In genomic region chr6:6603561-6604544, GRCm38 (mm10) we compare ENCODE assay signal across 12 mouse cellular contexts. TPM values are rescaled to one million over a fixed set of nuclear protein-coding genes. Genes with fewer than 3 reads are reported as not detected.
DNase-seq lines count a peak whose midpoint lies in the region; ATAC-seq and TF ChIP-seq lines count a peak whose summit lies in the region.
"Had no signal": no experiment of that assay in that cellular context is flagged by ENCODE, and none has a peak within 500 bp of the region (broad histone marks: within the 10 kb centered on the region; RNA-seq: fewer than 3 reads in every experiment).

No protein-coding gene starts in this region.

- no peak overlapping the region for H3K4me2 ChIP-seq in midbrain, embryonic 11.5 days
- H3K4me2 ChIP-seq in forebrain, postnatal 0 days (ENCODE audit: low read depth), result peak overlapping the region; percentile 26; the same call in 1 of the 2 replicates
- 0 out of 2 replicates have a peak overlapping the region, but pooled peaks have one; percentile 5 for H3K4me2 ChIP-seq in midbrain, embryonic 13.5 days (replicated peaks)

- no peak for TF ChIP-seq CTCF in forebrain, postnatal 0 days (IDR thresholded peaks at IDR 0.05; ENCODE audit: low read depth)
- TF ChIP-seq CTCF in cerebellum, adult 2 months (IDR thresholded peaks at IDR 0.05; ENCODE audit: borderline replicate concordance, insufficient read depth, low read depth, low read length), result no peak

- no peak for DNase-seq in midbrain, embryonic 11.5 days (ENCODE audit: low spot score, missing footprints)
- no peak for DNase-seq in midbrain, embryonic 10.5 days (ENCODE audit: low spot score)
- DNase-seq in forebrain, postnatal 0 days, result peak; percentile 57
- DNase-seq in retina, embryonic 14.5 days (ENCODE audit: low spot score), result peak; percentile 58
- no peak for DNase-seq in cerebellum, adult 2 months
- DNase-seq in thymus, postnatal 14 days, result no peak
- DNase-seq in thymus, postnatal 10 days (ENCODE audit: low spot score in 2 of 2), result no peak
- DNase-seq: cerebellum, adult 18-20 months; liver, postnatal 0 days; lung, postnatal 36 days had no signal

- no peak overlapping the region for H3K4me3 ChIP-seq in midbrain, embryonic 11.5 days (ENCODE audit: low read depth, low read length)
- no peak overlapping the region for H3K4me3 ChIP-seq in midbrain, embryonic 10.5 days
- no peak overlapping the region for H3K4me3 ChIP-seq in forebrain, postnatal 0 days (ENCODE audit: low read depth, low read length)
- H3K4me3 ChIP-seq in midbrain, embryonic 13.5 days (replicated peaks), result no peak overlapping the region
- H3K4me3 ChIP-seq in cerebellum, adult 2 months (replicated peaks; ENCODE audit: insufficient read depth, low read depth, low read length), result no peak overlapping the region

- 56% methylated on average over 8 of the region's 8 CpGs for WGBS in midbrain, embryonic 11.5 days
- 58% methylated on average over 8 of the region's 8 CpGs for WGBS in midbrain, embryonic 10.5 days
- 9% methylated on average over 8 of the region's 8 CpGs for WGBS in forebrain, postnatal 0 days
- 31% methylated on average over 8 of the region's 8 CpGs for WGBS in midbrain, embryonic 13.5 days
- WGBS in cerebellum, adult 2 months, result 14% methylated on average over 8 of the region's 8 CpGs

- H3K27me3 ChIP-seq in midbrain, embryonic 11.5 days (ENCODE audit: control insufficient read depth, insufficient read depth, low read length), result no peaks in the 10 kb centered on the region
- no peaks in the 10 kb centered on the region for H3K27me3 ChIP-seq in midbrain, embryonic 10.5 days (ENCODE audit: low read depth, poor library complexity, severe bottlenecking)
- H3K27me3 ChIP-seq in forebrain, postnatal 0 days (ENCODE audit: insufficient read depth, low read length), result no peaks in the 10 kb centered on the region
- no peaks in the 10 kb centered on the region for H3K27me3 ChIP-seq in midbrain, embryonic 13.5 days
- no peaks in the 10 kb centered on the region for H3K27me3 ChIP-seq in cerebellum, adult 2 months (ENCODE audit: control insufficient read depth, insufficient read depth, low read length)
- H3K27me3 ChIP-seq: Patski had no signal

- H3K36me3 ChIP-seq in midbrain, embryonic 11.5 days (ENCODE audit: control insufficient read depth, insufficient read depth, low read length), result no peaks in the 10 kb centered on the region
- H3K36me3 ChIP-seq in midbrain, embryonic 10.5 days, result no peaks in the 10 kb centered on the region
- no peaks in the 10 kb centered on the region for H3K36me3 ChIP-seq in forebrain, postnatal 0 days (ENCODE audit: insufficient read depth)
- H3K36me3 ChIP-seq in midbrain, embryonic 13.5 days, result no peaks in the 10 kb centered on the region

- TF ChIP-seq POLR2A in cerebellum, adult 2 months (IDR thresholded peaks at IDR 0.05; ENCODE audit: borderline replicate concordance, insufficient read depth, low read length), result no peak

- 0 out of 2 replicates have a peak, but pooled peaks have one; percentile 63 for ATAC-seq in midbrain, embryonic 11.5 days (ENCODE audit: low FRiP score)
- ATAC-seq in forebrain, postnatal 0 days, result peak; percentile 87
- peak; percentile 77 for ATAC-seq in midbrain, embryonic 13.5 days
- ATAC-seq: liver, postnatal 0 days; Patski had no signal

- H3K9me3 ChIP-seq in midbrain, embryonic 11.5 days (ENCODE audit: control insufficient read depth, low read length), result no peaks in the 10 kb centered on the region
- H3K9me3 ChIP-seq in midbrain, embryonic 10.5 days (replicated peaks), result no peaks in the 10 kb centered on the region
- no peaks in the 10 kb centered on the region for H3K9me3 ChIP-seq in forebrain, postnatal 0 days (ENCODE audit: low read length)
- no peaks in the 10 kb centered on the region for H3K9me3 ChIP-seq in midbrain, embryonic 13.5 days

- no peak overlapping the region for H3K27ac ChIP-seq in midbrain, embryonic 11.5 days (ENCODE audit: low read depth, low read length)
- no peak overlapping the region for H3K27ac ChIP-seq in midbrain, embryonic 10.5 days (replicated peaks)
- H3K27ac ChIP-seq in forebrain, postnatal 0 days (ENCODE audit: low read depth, low read length), result peak overlapping the region; percentile 54; the same call in 1 of the 2 replicates
- H3K27ac ChIP-seq in midbrain, embryonic 13.5 days, result 0 out of 2 replicates have a peak overlapping the region, but pooled peaks have one; percentile 11
- no peak overlapping the region for H3K27ac ChIP-seq in cerebellum, adult 2 months (ENCODE audit: insufficient read depth, low read length)

- no peak overlapping the region for H3K9ac ChIP-seq in midbrain, embryonic 11.5 days (ENCODE audit: low read length)
- H3K9ac ChIP-seq in forebrain, postnatal 0 days, result no peak overlapping the region
- no peak overlapping the region for H3K9ac ChIP-seq in midbrain, embryonic 13.5 days (replicated peaks)
- H3K9ac ChIP-seq: liver, postnatal 0 days had no signal

- H3K4me1 ChIP-seq in midbrain, embryonic 11.5 days (ENCODE audit: control insufficient read depth, insufficient read depth, low read length), result peaks cover 2% of the 10 kb centered on the region; the same call in 1 of the 2 replicates
- H3K4me1 ChIP-seq in midbrain, embryonic 10.5 days, result peaks cover 12% of the 10 kb centered on the region
- 0 out of 2 replicates have a peak, but pooled peaks cover 10% of the 10 kb centered on the region for H3K4me1 ChIP-seq in forebrain, postnatal 0 days (ENCODE audit: insufficient read depth)
- peaks cover 10% of the 10 kb centered on the region; the same call in 1 of the 2 replicates for H3K4me1 ChIP-seq in midbrain, embryonic 13.5 days (replicated peaks)
- no peaks in the 10 kb centered on the region for H3K4me1 ChIP-seq in cerebellum, adult 2 months (ENCODE audit: control insufficient read depth, insufficient read depth, low read length)

RNA-seq across cellular contexts. Expression of gene Sem1, which starts 25.4 kb away (rescaled TPM):
- polyA plus RNA-seq in midbrain, embryonic 11.5 days (2014; fragmentation: Nextera tagmentation; extraction: Ambion mirVana), result 241 and 251 TPM in 2 replicates
- 229 and 237 TPM in 2 replicates for polyA plus RNA-seq in midbrain, embryonic 10.5 days (2016; fragmentation: Nextera tagmentation; extraction: Ambion mirVana)
- 67.8 and 86.6 TPM in 2 replicates for total RNA-seq in forebrain, postnatal 0 days (2014; rRNA removed)
- polyA plus RNA-seq in forebrain, postnatal 0 days (2015; fragmentation: Nextera tagmentation; extraction: Ambion mirVana), result 138 and 170 TPM in 2 replicates
- 192 and 196 TPM in 2 replicates for polyA plus RNA-seq in midbrain, embryonic 13.5 days (2015; fragmentation: Nextera tagmentation; extraction: Ambion mirVana)
- 62.3 and 62.7 TPM in 2 replicates for polyA plus RNA-seq in cerebellum, adult 2 months (2012; rRNA removed)

Comparison
In these comparisons a context has a peak if more than half of its experiments do, and no peak if none do; other contexts are left out.
1. H3K27ac ChIP-seq: peak in forebrain, postnatal 0 days (single experiment) and midbrain, embryonic 13.5 days (single experiment); none in midbrain, embryonic 11.5 days (single experiment), midbrain, embryonic 10.5 days (single experiment) and cerebellum, adult 2 months (single experiment).
2. DNase-seq: peak in forebrain, postnatal 0 days (single experiment) and retina, embryonic 14.5 days (single experiment); none in midbrain, embryonic 11.5 days (single experiment), midbrain, embryonic 10.5 days (single experiment), cerebellum, adult 2 months (0 of 2), thymus, postnatal 14 days (single experiment) and thymus, postnatal 10 days (0 of 2).
3. Peak in every context shown above with its lines, with median percentiles within 50 percentile points of each other: ATAC-seq.